Mouse (Mus musculus): ENCODE measurements around the gene Nbea. TPM values are rescaled to one million over a fixed set of nuclear protein-coding genes. Genes with fewer than 3 reads are reported as not detected.

Nbea gene
- polyA plus RNA-seq, 1 experiment: 0.20 TPM

GRCm38 (mm10) chr3:55742654-55743053 lies 440.8 kb downstream of the Nbea start:
- H3K4me1 ChIP-seq: peaks cover 5% of the 10 kb centered on the region; the same call in 1 of the 2 replicates
- H3K4me3 ChIP-seq (replicated peaks): no peak overlapping the region
- no peaks in the 10 kb centered on the region for H3K9me3 ChIP-seq
- H3K27me3 ChIP-seq (replicated peaks): peaks cover 4% of the 10 kb centered on the region
- TF ChIP-seq GATA1 (IDR thresholded peaks at IDR 0.05; ENCODE audit: borderline replicate concordance, low read length) (no peak), FLI1 (IDR thresholded peaks at IDR 0.05; ENCODE audit: low read length) (no peak)
- no peaks in the 10 kb centered on the region for H3K36me3 ChIP-seq (replicated peaks; ENCODE audit: low read length)

DNA sequence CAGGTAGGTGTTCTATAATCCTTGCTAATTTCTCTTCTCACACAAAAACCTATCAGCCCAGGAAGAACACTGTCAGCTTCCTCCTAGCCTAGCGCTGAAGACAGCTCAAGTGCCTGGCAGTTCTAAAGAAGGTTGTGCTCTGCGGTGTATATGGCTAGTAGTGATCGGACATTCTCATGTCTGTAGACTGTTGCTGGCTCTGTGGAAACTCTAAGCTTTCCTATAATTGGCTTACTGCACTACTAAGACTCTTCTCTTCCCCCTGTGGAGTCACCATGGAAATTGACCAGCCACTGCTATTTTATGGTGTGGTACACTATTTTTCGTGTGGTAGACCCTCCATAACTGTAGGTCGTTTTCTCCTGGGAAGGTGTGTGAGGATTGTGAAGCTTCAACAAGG lies 441.3 kb downstream of the Nbea start:
- H3K9me3 ChIP-seq: no peaks in the 10 kb centered on the region
- no peaks in the 10 kb centered on the region for H3K36me3 ChIP-seq (replicated peaks; ENCODE audit: low read length)
- TF ChIP-seq GATA1 (IDR thresholded peaks at IDR 0.05; ENCODE audit: borderline replicate concordance, low read length) (no peak), FLI1 (IDR thresholded peaks at IDR 0.05; ENCODE audit: low read length) (no peak)
- H3K4me3 ChIP-seq (replicated peaks): no peak overlapping the region
- H3K27me3 ChIP-seq (replicated peaks): peaks cover 2% of the 10 kb centered on the region
- peaks cover 5% of the 10 kb centered on the region; the same call in 1 of the 2 replicates for H3K4me1 ChIP-seq

- no peak for TF ChIP-seq FLI1 (IDR thresholded peaks at IDR 0.05; ENCODE audit: low read length)
- TF ChIP-seq GATA1 (IDR thresholded peaks at IDR 0.05; ENCODE audit: borderline replicate concordance, low read length): no peak
- H3K4me1 ChIP-seq: peaks cover 5% of the 10 kb centered on the region; the same call in 1 of the 2 replicates
- no peaks in the 10 kb centered on the region for H3K36me3 ChIP-seq (replicated peaks; ENCODE audit: low read length)
- peaks cover 2% of the 10 kb centered on the region for H3K27me3 ChIP-seq (replicated peaks)
- no peaks in the 10 kb centered on the region for H3K9me3 ChIP-seq
- H3K4me3 ChIP-seq (replicated peaks): no peak overlapping the region
Measured at GRCm38 (mm10) chr3:55741428-55741827, 442.1 kb downstream of the Nbea start.

DNA sequence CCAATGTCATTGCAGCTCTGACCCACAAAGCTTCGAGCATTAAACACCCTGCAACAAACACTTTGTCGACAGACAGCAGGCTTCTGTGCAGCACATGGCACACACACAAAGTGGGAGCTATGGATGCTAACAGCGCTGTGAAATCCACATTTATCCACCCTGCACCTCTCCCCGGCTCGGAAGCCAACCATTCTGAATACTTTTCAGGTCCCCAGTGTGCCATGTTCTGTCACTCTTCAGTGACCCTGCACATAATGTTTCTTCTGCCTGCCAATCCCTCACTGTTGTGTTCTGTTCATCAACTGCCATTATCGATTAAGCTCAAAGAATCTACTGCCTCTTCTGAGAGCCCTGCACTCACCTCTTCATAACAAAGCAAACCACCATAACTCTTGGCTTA lies 449.8 kb downstream of the Nbea start:
- H3K36me3 ChIP-seq (replicated peaks; ENCODE audit: low read length): no peaks in the 10 kb centered on the region
- H3K4me3 ChIP-seq (replicated peaks): no peak overlapping the region
- peaks cover 2% of the 10 kb centered on the region for H3K27me3 ChIP-seq (replicated peaks)
- H3K9me3 ChIP-seq: no peaks in the 10 kb centered on the region
- TF ChIP-seq GATA1 (IDR thresholded peaks at IDR 0.05; ENCODE audit: borderline replicate concordance, low read length) (no peak), FLI1 (IDR thresholded peaks at IDR 0.05; ENCODE audit: low read length) (no peak)
- H3K4me1 ChIP-seq: peaks cover 3% of the 10 kb centered on the region; the same call in 1 of the 2 replicates

- TF ChIP-seq GATA1 (IDR thresholded peaks at IDR 0.05; ENCODE audit: borderline replicate concordance, low read length) (no peak), FLI1 (IDR thresholded peaks at IDR 0.05; ENCODE audit: low read length) (no peak)
Measured at GRCm38 (mm10) chr3:55730549-55730948, 453.0 kb downstream of the Nbea start.

GRCm38 (mm10) chr3:55730142-55730541 lies 453.4 kb downstream of the Nbea start:
- Histone ChIP-seq H3K4me3 (replicated peaks) (no peak overlapping the region), H3K4me1 (peaks cover 3% of the 10 kb centered on the region; the same call in 1 of the 2 replicates), H3K36me3 (replicated peaks; ENCODE audit: low read length) (no peaks in the 10 kb centered on the region), H3K9me3 (no peaks in the 10 kb centered on the region), H3K27me3 (replicated peaks) (peaks cover 2% of the 10 kb centered on the region)
- TF ChIP-seq FLI1 (IDR thresholded peaks at IDR 0.05; ENCODE audit: low read length) (no peak), GATA1 (IDR thresholded peaks at IDR 0.05; ENCODE audit: borderline replicate concordance, low read length) (no peak)

More at GRCm38 (mm10) chr3:55730549-55730948, 453.0 kb downstream of the Nbea start:
- Histone ChIP-seq H3K36me3 (replicated peaks; ENCODE audit: low read length) (no peaks in the 10 kb centered on the region), H3K9me3 (no peaks in the 10 kb centered on the region), H3K4me3 (replicated peaks) (no peak overlapping the region), H3K27me3 (replicated peaks) (peaks cover 2% of the 10 kb centered on the region), H3K4me1 (peaks cover 3% of the 10 kb centered on the region; the same call in 1 of the 2 replicates)

- Histone ChIP-seq H3K4me3 (replicated peaks) (no peak overlapping the region), H3K36me3 (replicated peaks; ENCODE audit: low read length) (no peaks in the 10 kb centered on the region), H3K9me3 (no peaks in the 10 kb centered on the region), H3K4me1 (no peaks in the 10 kb centered on the region), H3K27me3 (replicated peaks) (no peaks in the 10 kb centered on the region)
- no peak for TF ChIP-seq GATA1 (IDR thresholded peaks at IDR 0.05; ENCODE audit: borderline replicate concordance, low read length)
- TF ChIP-seq FLI1 (IDR thresholded peaks at IDR 0.05; ENCODE audit: low read length): no peak
Measured at GRCm38 (mm10) chr3:55714260-55714659, 469.2 kb downstream of the Nbea start.

DNA sequence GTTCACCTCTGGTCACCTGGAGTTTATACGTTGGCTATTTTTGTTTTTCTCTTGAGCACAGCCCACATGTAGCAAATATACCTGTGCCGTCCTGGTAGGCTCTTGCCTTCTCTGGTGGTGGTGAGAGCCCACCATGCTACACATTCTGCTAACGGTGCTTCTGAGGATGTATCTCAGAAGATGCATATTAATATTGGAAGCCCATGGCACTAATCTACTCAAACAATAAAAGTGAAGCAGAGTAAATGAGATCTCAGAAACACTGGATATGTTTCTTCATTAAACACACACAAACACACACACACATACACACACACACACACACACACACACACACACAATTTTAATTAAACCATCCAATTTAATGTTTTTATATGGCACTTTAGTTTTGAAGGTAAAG lies 469.6 kb downstream of the Nbea start:
- H3K36me3 ChIP-seq (replicated peaks; ENCODE audit: low read length): no peaks in the 10 kb centered on the region
- H3K27me3 ChIP-seq (replicated peaks): no peaks in the 10 kb centered on the region
- no peak for TF ChIP-seq GATA1 (IDR thresholded peaks at IDR 0.05; ENCODE audit: borderline replicate concordance, low read length)
- no peak for TF ChIP-seq FLI1 (IDR thresholded peaks at IDR 0.05; ENCODE audit: low read length)
- no peaks in the 10 kb centered on the region; the same call in 1 of the 2 replicates for H3K9me3 ChIP-seq
- H3K4me1 ChIP-seq: no peaks in the 10 kb centered on the region
- H3K4me3 ChIP-seq (replicated peaks): no peak overlapping the region

GRCm38 (mm10) chr3:55710300-55710699 lies 473.2 kb downstream of the Nbea start:
- Histone ChIP-seq H3K4me1 (no peaks in the 10 kb centered on the region), H3K36me3 (replicated peaks; ENCODE audit: low read length) (no peaks in the 10 kb centered on the region), H3K4me3 (replicated peaks) (no peak overlapping the region), H3K27me3 (replicated peaks) (no peaks in the 10 kb centered on the region), H3K9me3 (no peaks in the 10 kb centered on the region; the same call in 1 of the 2 replicates)
- TF ChIP-seq GATA1 (IDR thresholded peaks at IDR 0.05; ENCODE audit: borderline replicate concordance, low read length): no peak
- no peak for TF ChIP-seq FLI1 (IDR thresholded peaks at IDR 0.05; ENCODE audit: low read length)

GRCm38 (mm10) chr3:55701632-55702031 lies 481.9 kb downstream of the Nbea start:
- TF ChIP-seq FLI1 (IDR thresholded peaks at IDR 0.05; ENCODE audit: low read length): no peak
- TF ChIP-seq GATA1 (IDR thresholded peaks at IDR 0.05; ENCODE audit: borderline replicate concordance, low read length): no peak
- peaks cover 4% of the 10 kb centered on the region; the same call in 1 of the 2 replicates for H3K4me1 ChIP-seq
- no peak overlapping the region for H3K4me3 ChIP-seq (replicated peaks)
- H3K36me3 ChIP-seq (replicated peaks; ENCODE audit: low read length): no peaks in the 10 kb centered on the region
- peaks cover 1% of the 10 kb centered on the region for H3K27me3 ChIP-seq (replicated peaks)
- H3K9me3 ChIP-seq: no peaks in the 10 kb centered on the region

All from megakaryocyte, embryonic 14.5 days (primary cell).